Mouse (Mus musculus) urinary bladder, postnatal 4 days (tissue): Measurements from ENCODE around the gene Tmem145.

Experiments
- DNase-seq, 2 experiments: peaks; one replicate each; pipeline ENCODE4 v3.0.0; 2021 to 2022; ENCODE audit warnings: low spot score in 2 of 2

Gene Tmem145

DNA sequence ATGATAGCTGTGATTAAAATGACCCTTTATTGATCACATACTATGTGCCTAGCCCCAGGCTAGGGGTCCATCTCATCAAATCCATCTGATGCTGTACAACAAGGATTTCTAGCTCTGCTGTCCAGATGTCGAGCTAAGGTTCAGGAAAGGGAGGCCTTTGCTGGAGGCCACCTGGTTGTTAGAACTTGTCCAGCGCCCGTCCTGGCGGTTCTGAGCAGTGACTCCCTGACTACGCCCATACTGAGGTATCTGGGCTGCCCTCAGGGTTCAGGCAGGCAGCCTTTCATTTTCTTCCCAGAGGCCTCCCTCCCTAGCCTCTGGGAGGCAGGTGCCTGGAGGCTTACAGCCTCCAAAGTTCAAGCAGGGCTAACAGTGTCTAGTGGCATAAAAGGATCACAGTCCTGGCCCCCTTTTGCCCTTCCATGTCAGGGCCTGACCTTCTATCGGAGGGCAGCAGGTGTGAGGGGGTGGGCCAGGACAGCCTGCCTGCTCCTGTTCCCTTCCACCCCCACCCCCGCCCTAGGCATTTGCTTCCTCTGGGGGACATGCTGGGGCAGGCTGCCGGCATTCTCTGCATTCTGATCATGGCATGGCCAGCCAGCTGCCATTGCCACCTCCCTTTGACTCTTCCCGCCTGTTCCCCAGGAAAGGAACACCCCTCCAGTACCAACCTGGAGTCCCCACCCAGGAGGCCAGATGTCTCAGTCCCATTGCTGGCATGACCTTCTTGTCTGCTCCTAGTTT, 30.2 kb upstream of the Tmem145 start:
- DNase-seq: peak; percentile 53 to 58

DNA sequence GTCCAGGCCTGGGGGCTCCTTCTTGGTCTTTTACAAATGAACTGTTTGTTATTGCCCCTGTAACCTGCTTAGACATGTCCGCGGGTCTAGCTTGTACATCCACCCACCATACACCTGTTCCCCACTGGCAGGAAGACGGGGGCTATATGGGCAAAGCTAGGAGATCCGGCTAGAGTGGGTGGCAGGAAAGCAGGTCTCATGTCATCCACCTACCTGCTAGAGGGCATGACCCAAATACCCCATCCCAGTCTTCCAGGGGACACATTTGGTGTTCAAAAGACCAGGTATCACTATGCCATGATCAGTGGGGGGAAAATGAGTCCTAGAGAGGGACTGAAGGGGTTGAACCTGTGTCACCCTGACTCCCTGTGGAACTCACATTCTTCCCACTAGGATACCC, 28.5 kb upstream of the Tmem145 start:
- DNase-seq: no peak

DNA sequence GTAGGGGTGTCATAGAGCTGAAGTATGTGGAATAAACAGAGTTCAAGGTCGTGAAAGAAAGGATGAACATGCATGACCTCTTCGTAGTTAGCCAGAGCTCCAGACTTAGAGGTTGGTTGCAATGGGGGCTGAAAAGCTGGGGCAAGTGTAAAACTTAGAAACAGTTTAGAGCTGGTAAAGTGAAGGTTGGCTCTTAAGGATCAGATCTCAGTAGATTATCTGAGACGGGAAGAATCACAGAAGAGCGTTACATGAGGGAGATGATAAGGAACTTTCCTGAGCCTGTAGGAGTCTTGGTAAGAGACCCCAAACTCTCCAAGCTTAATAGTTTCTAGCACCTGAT, 27.9 kb upstream of the Tmem145 start:
- DNase-seq: no peak

DNA sequence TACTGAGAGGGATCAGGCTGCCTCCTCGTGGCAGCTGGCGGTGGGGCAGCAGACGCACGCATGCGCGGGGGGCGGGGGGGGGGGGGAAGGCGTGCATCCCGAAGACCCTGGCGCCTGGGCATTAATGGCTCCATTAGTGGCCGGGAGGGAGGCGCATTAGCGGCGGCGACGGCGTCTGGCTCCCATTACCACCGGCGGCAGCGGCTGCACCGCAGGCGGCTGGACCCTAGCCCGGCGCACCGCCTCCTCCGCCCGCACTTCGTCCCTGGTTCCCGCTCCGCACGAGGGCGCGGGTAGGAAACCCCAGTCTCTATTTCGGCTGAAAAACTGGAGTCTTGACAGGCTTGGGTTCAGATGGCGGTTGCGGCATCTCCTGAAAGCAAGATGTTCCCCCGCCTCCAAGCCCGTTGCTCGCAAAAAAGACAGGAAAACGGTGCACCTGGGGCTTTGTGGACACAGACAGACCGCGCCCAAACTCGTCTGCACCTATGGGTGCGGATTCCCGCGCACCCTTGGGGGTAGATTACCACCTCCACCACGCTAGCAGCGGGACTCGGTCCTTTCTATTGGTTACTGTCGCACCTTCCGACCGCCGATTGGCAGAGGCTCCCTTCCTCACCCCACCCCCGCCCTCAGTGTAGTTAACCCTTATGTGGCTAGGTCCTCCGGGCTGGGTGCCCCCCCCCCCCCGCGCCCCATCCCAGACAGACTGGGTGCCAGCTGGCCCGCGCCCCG, 27.4 kb upstream of the Tmem145 start:
- peak; percentile 78 to 88 for DNase-seq

DNA sequence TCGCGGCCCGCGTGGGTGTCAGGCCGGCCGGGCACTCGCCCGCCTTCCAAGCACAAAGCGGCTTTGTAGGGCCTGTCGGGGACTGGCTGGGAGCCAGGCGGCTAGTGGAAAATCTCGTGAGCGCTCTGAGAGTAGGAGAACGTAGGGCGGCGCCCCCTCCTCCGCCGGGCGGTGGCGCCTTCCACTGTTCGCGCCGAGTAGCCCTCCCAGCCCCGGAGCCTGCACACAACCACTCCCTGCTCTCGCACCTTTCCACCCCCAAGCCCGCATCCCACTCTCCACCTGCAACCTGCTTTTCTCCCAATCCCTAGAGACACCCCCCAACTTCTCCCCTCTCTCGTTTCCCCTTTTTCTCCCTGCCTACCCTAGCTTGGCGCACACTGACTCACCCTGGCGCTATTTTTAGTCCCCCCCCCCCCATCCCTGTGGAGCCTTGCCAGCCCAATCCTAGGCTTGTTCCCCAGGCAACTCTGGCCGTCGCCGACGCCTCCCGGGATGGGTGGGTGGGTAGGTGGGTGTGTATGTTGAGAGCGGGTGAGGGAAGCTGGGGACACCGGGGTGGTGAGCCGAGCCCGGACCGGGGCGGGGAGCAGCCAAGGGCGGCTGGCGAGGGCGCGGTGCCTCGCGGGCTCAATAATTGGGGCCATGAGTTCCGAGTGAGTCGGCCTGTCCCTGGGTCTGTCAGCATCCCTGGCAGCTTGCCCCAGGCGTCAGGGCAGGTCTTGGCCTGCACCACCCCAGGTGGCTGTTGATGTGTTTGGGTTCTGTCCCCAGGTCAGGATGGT, 26.6 kb upstream of the Tmem145 start:
- DNase-seq: peak; percentile 75 to 88

DNA sequence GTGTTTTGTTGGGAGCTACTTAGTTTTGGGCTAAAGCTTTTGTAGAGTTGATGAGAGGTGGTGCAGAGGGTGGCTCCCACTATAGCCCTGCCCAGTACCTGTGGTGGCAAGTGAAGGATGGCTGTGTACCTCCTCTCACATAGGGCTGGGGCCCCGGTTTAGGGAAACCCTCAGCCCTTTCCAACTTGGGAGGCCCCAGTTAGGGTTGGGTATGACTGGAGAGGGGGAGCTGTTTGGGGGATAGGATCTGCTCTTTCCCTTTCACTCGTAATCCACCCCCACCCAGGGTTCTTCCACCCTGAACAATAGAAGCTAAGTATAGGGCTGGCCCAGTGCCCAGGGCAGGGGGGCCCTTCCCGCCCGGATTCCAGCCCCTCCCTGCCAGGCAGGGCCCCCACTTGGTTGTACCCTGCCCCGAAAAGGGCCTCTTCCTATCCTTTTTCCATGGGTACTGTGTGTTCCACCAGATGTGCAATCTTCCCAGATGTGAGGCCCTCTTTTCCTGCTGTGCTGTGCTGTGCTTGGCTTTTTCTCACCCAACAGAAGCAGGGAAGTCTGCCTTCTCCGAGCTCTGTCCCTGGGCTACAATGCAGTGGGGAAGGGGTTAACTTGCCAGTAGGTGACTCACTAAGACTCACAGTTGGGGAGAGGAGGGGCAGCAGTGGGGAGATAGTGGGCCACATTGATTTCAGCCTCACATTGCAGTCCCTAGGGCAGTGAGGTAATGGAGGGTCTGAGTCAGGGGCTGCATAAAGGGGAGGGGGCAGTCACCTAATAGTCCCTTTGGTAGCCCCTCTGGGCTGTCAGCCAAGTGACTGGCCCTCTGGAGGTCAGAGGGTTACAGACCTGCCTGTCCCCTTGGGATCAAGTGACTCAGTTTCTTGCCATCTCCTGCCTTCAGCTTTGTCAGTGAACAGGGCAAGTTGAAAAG, 25.8 kb upstream of the Tmem145 start:
- DNase-seq: peak; percentile 63 to 76

- no peak for DNase-seq
These were observed 24.7 kb upstream of the Tmem145 start for GRCm38 (mm10) chr7:25281166-25281733.

DNA sequence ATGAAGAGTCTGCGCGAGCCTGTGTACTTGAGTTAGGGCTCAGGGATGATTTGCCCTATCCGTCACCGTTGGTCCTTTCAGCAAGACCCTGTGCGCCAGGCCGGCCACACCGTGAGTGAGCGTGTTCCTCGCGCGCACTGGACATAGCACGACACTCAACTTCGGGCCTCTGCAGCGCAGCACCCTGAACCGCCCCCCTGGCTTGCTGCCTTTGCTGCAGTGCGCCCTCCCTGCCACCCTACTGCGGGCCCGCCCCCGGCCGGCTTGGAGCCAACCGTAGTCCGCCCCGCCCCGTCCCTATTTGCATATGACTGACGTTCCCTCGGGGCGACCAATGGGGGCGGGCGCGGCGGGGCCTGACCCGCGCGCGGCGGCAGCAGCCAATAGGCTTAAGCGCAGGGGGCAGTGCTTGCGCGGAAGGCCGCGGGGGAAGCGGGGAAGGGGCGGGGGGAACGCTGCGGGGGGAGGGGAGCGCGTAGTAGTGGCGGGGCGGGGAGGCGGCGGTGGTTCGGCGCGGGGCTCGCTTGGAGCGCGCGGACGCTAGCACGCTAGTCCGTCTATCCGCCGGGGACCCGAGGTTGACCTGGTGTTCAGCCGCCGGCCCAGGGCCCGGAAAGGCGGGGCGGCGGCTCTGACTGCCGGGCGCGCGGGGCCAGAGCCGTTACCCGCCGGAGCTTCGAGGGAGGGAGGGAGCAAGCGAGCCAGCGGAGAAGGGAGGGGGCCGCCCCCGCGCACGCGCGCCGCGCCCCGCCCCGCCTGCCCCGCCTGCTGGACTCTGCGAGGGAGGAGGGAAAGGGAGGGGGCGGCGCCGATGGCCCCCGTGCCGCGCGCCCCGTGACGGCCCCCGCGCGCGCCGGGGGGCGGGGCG, 23.9 kb upstream of the Tmem145 start:
- peak; percentile 98 to 99 for DNase-seq

GRCm38 (mm10) chr7:25282731-25283211, 23.1 kb upstream of the Tmem145 start:
- DNase-seq: peak in 1 of 2 experiments; percentile 62

DNA sequence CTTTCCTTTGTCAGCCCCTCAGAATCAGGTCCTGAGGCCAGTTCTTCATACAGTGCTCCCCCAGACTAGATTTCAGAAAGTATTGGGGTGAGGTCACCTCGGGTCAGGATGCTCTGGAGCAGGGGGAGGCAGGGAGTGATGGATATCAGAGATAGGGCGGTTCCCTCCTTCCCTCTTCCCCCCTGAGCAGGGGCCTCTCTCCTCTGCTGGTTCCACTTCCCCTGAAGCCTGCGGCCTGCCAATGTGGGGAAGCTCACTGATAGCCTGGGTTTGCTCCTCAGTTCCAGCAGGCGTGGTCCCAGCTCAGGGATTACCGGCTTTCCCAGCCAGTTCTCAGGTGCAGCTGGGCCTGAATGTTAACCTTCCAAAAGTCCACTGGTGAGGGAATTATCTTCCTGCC, 22.3 kb upstream of the Tmem145 start:
- DNase-seq: peak in 1 of 2 experiments; percentile 22

DNA sequence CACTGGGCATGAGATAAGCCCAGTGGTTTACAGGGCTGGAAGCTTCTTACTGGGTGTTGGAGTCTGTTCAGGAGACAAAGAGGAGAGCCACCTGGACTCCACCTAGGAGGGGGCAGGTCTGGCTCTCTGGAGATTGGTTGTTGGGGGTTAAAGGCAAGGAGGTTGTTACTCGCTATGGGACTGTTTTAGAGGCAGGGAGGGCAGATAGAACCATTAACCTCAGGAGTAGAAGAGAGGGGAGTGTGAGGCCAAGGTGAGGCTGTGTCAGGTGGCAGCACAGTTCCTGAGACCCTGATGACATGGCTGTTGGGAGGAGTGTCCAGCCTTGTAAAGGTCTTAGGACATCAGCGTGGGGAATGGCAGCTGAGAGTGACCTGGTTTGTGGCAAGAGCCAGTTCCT, 21.7 kb upstream of the Tmem145 start:
- DNase-seq: no peak

GRCm38 (mm10) chr7:25284766-25285165, 21.1 kb upstream of the Tmem145 start:
- peak; percentile 21 to 61 for DNase-seq

- DNase-seq: peak in 1 of 2 experiments; percentile 58
These were observed 20.2 kb upstream of the Tmem145 start for GRCm38 (mm10) chr7:25285511-25286238.

- DNase-seq: no peak
These were observed 18.9 kb upstream of the Tmem145 start for GRCm38 (mm10) chr7:25286989-25287388.

DNA sequence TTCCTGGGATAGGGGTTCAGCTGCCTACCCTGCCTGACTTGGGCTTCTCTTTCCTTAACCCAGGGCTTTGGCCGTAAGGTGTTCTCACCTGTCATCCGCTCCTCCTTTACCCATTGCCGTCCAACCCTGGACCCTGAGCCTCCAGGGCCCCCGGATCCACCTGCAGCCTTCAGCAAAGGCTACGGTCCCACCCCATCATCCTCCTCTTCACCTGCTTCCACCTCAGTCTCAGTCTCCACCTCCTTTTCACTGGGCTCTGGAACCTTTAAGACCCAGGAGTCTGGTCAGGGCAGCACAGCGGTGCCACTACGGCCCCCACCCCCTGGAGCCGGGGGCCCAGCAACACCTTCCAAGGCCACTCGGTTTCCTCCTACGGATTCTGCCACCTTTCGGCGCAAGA, 17.9 kb upstream of the Tmem145 start:
- no peak for DNase-seq

DNA sequence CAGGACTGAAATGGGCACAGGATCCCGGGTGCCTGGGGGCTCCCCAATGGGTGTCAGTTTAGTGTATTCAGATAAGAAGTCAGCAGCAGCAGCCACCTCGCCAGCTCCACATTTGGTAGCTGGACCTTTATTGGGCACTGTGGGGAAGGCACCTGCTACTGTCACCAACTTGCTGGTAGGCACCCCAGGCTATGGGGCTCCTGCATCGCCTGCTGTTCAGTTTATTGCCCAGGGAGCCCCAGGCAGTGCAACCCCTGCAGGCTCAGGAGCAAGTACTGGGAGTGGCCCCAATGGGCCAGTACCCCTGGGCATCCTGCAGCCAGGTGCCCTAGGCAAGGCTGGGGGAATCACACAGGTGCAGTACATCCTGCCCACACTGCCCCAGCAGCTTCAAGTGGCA, 17.2 kb upstream of the Tmem145 start:
- peak in 1 of 2 experiments; percentile 16 for DNase-seq

- DNase-seq: no peak
These were observed 16.0 kb upstream of the Tmem145 start for GRCm38 (mm10) chr7:25289925-25290324.

DNA sequence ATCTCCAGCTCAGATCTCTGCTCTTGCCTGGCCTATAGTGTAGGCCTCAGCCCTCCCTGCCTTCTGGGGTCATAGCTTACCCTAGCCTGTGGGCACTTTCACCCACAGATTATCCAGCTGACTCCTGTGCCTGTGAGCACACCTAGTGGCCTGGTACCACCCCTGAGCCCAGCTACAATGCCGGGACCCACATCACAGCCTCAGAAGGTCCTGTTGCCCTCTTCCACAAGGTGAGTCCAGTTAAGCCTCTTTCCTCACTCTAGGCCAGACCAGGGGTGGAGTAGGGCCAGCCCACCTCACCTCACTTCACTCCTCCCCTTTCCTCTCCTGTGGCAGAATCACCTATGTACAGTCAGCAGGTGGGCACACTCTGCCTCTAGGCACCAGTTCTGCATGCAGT, 15.4 kb upstream of the Tmem145 start:
- no peak for DNase-seq

- peak; percentile 36 to 64 for DNase-seq
These were observed 15.0 kb upstream of the Tmem145 start for GRCm38 (mm10) chr7:25290911-25291310.
